Mouse (Mus musculus) liver, embryonic 11.5 days (tissue): ENCODE results near the gene Tbx15. TPM values are rescaled to one million over a fixed set of nuclear protein-coding genes. Genes with fewer than 3 reads are reported as not detected.

ENCODE experiments used
- ATAC-seq: fragments of 200-750 bp; cut with Nextera tagmentation; replicated peaks from 2 replicates; pipeline ENCODE4 v1.8.0; 2017; ENCODE audit warnings: moderate number of reproducible peaks, mild to moderate bottlenecking, moderate TSS enrichment, moderate library complexity; ENCODE audit not compliant: low FRiP score
- DNase-seq: peaks from one replicate; pipeline ENCODE4 v3.0.0-alpha.2; 2017; ENCODE audit warnings: low spot score
- H3K27ac ChIP-seq: fragments of 300-500 bp; sonication (generic); 2 replicates; pipeline ENCODE4 v1.5.1; 2014; ENCODE audit warnings: mild to moderate bottlenecking, low read depth, low read length, control low read depth
- H3K27me3 ChIP-seq: fragments of 300-500 bp; sonication (generic); replicated peaks from 2 replicates; pipeline ENCODE4 v1.6.1; 2014; ENCODE audit warnings: low read length, mixed read lengths; ENCODE audit not compliant: control insufficient read depth, insufficient read depth
- H3K36me3 ChIP-seq: fragments of 300-500 bp; sonication (generic); 2 replicates; pipeline ENCODE4 v1.6.1; 2014; ENCODE audit warnings: mild to moderate bottlenecking, low read length, moderate library complexity, mixed read lengths; ENCODE audit not compliant: control insufficient read depth, insufficient read depth
- H3K4me1 ChIP-seq: fragments of 300-500 bp; sonication (generic); replicated peaks from 2 replicates; pipeline ENCODE4 v1.6.1; 2014; ENCODE audit warnings: low read length, mixed read lengths; ENCODE audit not compliant: control insufficient read depth, insufficient read depth
- H3K4me2 ChIP-seq: fragments of 300-500 bp; sonication (generic); 2 replicates; pipeline ENCODE4 v1.6.1; 2014; ENCODE audit warnings: mild to moderate bottlenecking, control low read depth, moderate library complexity
- H3K4me3 ChIP-seq: fragments of 300-500 bp; sonication (generic); 2 replicates; pipeline ENCODE4 v1.5.1; 2014; ENCODE audit warnings: low read depth, low read length, control low read depth
- H3K9ac ChIP-seq: fragments of 300-500 bp; sonication (generic); 2 replicates; pipeline ENCODE4 v1.6.1; 2014; ENCODE audit warnings: low read depth, low read length, control low read depth
- H3K9me3 ChIP-seq: fragments of 300-500 bp; sonication (generic); 2 replicates; pipeline ENCODE4 v1.6.1; 2016; ENCODE audit warnings: low read length, inconsistent platforms, mixed read lengths; ENCODE audit not compliant: control insufficient read depth
- WGBS: fragments of 180-500 bp; shearing (Covaris S2); extraction: QIAGEN DNeasy Blood & Tissue Kit; methylation state at CpG from one replicate; pipeline ENCODE4 v1.1.7; 2014; 5-methylcytosine and 5-hydroxymethylcytosine counted together
- polyA plus RNA-seq: library from polyadenylated mRNA; unstranded; fragments of >200 nt; fragmentation: Nextera tagmentation; extraction: Ambion mirVana; gene quantifications from 2 replicates; pipeline ENCODE4 v1.2.1, GENCODE M21; 2014

The Tbx15 gene
- polyA plus RNA-seq, 1 experiment from 2014 or later = 0.45 TPM

- Histone ChIP-seq H3K36me3 (no peaks in the 10 kb centered on the region), H3K4me3 (no peak overlapping the region), H3K9me3 (no peaks in the 10 kb centered on the region), H3K27ac (no peak overlapping the region), H3K4me2 (no peak overlapping the region), H3K27me3 (peaks cover 94% of the 10 kb centered on the region), H3K4me1 (no peaks in the 10 kb centered on the region), H3K9ac (no peak overlapping the region)
- ATAC-seq (no peak), DNase-seq (no peak)
- WGBS = 5% methylated on average over 4 of the region's 4 CpGs
These were observed 7.4 kb downstream of the Tbx15 start for GRCm38 (mm10) chr3:99247586-99247985.

DNA sequence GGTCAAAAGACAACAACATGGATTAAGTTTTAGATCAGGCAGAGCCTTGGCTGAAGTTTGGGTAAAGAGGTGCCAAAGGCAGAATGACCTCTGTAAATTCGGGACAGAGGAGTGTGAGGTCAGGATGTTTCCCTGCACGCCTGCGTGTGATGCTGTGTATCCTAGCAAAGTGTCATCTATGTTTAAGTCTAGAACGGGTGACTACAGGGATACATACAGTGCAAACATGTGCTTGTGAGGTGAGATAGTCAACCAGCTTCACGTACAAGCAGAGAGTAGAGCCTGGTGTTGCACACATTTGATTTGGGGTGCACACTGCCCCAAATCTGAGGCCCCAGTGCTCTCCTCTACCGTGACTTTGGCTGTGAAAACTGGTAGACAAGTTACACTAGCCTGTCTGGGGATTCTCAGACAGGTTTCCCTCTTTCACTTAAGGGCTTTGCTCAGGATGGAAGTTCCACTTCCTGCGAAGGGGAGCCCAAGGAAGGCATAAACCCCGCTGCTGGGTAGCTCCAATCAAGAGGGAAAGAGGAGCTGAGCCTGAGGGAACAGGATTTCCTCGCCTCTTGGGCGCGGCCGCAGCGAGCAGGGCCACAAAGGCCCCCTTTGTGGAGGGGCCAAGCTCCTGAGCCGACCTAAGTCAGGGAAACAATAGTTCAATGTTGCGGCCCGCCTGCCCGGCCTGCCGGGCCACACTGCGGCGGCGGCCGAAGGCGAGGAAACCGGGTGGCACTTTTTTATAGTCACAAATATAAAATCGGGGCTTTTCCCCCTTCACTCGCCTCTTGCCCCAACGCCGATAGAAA, 8.0 kb downstream of the Tbx15 start:
- DNase-seq = peak; percentile 32
- no peak overlapping the region for H3K4me3 ChIP-seq
- H3K4me2 ChIP-seq = no peak overlapping the region
- ATAC-seq = no peak
- no peaks in the 10 kb centered on the region for H3K36me3 ChIP-seq
- H3K9me3 ChIP-seq = no peaks in the 10 kb centered on the region
- H3K4me1 ChIP-seq = no peaks in the 10 kb centered on the region
- peaks cover 94% of the 10 kb centered on the region for H3K27me3 ChIP-seq
- 3% methylated on average over 28 of the region's 28 CpGs for WGBS
- no peak overlapping the region for H3K27ac ChIP-seq
- H3K9ac ChIP-seq = no peak overlapping the region

- no peak overlapping the region for H3K4me3 ChIP-seq
- DNase-seq = peak; percentile 37
These were observed 8.8 kb downstream of the Tbx15 start for GRCm38 (mm10) chr3:99248831-99249550.

GRCm38 (mm10) chr3:99249551-99249870, 9.3 kb downstream of the Tbx15 start:
- WGBS = 4% methylated on average over 11 of the region's 11 CpGs
- Histone ChIP-seq H3K4me3 (no peak overlapping the region), H3K4me2 (no peak overlapping the region), H3K4me1 (peaks cover 3% of the 10 kb centered on the region), H3K27me3 (peaks cover 94% of the 10 kb centered on the region), H3K9me3 (no peaks in the 10 kb centered on the region), H3K27ac (no peak overlapping the region), H3K9ac (no peak overlapping the region), H3K36me3 (no peaks in the 10 kb centered on the region)
- ATAC-seq = no peak
- peak; percentile 31 for DNase-seq

More at GRCm38 (mm10) chr3:99248831-99249550, 8.8 kb downstream of the Tbx15 start:
- no peaks in the 10 kb centered on the region for H3K9me3 ChIP-seq
- H3K27me3 ChIP-seq = peaks cover 94% of the 10 kb centered on the region
- no peak for ATAC-seq
- no peak overlapping the region for H3K4me2 ChIP-seq
- H3K4me1 ChIP-seq = peaks cover 3% of the 10 kb centered on the region
- no peak overlapping the region for H3K27ac ChIP-seq
- no peak overlapping the region for H3K9ac ChIP-seq
- no peaks in the 10 kb centered on the region for H3K36me3 ChIP-seq
- 2% methylated on average over 25 of the region's 25 CpGs for WGBS

GRCm38 (mm10) chr3:99249906-99250305, 9.7 kb downstream of the Tbx15 start:
- Histone ChIP-seq H3K9me3 (no peaks in the 10 kb centered on the region), H3K4me3 (no peak overlapping the region), H3K9ac (no peak overlapping the region), H3K4me1 (peaks cover 3% of the 10 kb centered on the region), H3K27me3 (peaks cover 94% of the 10 kb centered on the region), H3K27ac (no peak overlapping the region), H3K4me2 (no peak overlapping the region), H3K36me3 (no peaks in the 10 kb centered on the region)
- DNase-seq (peak; percentile 36), ATAC-seq (no peak)
- under 1% methylated on average over 6 of the region's 6 CpGs for WGBS

DNA sequence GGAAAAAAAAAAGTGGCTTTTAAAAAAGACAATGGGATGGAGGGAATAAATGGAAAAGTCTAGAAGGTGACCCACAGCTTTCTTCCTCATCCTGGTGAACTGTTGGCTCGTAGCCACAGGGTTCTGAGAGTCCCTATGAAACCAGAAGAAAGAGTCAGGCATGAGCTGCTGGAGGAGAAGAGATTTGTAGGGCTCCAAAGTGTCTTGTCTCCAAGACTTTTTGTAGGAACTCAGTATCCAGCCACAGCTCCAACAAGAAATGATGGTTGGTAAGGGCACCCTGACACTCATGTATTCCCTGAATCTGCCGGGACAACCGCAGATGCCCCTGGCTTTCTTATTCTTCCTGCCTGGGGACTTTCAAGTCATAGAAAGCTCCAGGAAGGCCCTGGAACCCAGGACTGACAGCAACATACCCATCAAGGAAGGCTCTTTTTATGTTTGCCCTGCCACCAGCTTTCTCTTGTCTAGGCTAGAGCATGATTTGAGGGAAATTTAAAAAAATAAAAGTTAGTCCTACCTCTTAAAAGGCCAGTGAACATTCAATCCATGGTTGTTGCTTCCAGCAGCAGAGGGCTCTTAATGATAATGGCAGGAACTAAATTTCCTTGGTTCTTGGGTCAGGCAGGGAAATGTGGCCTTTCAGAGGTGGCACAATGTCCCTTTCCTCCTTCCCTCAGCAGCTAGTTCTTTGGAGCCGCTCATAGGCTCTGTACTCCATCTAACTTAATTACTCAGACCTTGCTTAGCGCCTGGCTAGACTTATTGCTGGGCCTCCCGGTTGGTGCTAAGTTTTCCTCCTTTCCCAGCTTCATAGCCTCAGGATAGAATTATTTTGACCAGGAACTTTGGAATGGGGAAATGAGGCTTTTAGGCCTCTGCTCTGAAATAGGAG, 11.3 kb downstream of the Tbx15 start:
- peaks cover 3% of the 10 kb centered on the region for H3K4me1 ChIP-seq
- no peaks in the 10 kb centered on the region for H3K36me3 ChIP-seq
- WGBS = 20% methylated on average over 6 of the region's 6 CpGs
- DNase-seq (peak; percentile 32), ATAC-seq (no peak)
- no peaks in the 10 kb centered on the region for H3K9me3 ChIP-seq
- H3K27ac ChIP-seq = no peak overlapping the region
- no peak overlapping the region for H3K4me3 ChIP-seq
- H3K9ac ChIP-seq = no peak overlapping the region
- peaks cover 96% of the 10 kb centered on the region for H3K27me3 ChIP-seq
- H3K4me2 ChIP-seq = no peak overlapping the region

- H3K4me1 ChIP-seq = peaks cover 3% of the 10 kb centered on the region
- no peak overlapping the region for H3K27ac ChIP-seq
- WGBS = 5% methylated on average over 16 of the region's 16 CpGs
- H3K9me3 ChIP-seq = no peaks in the 10 kb centered on the region
- ATAC-seq = no peak
- H3K27me3 ChIP-seq = peaks cover 100% of the 10 kb centered on the region
- H3K4me2 ChIP-seq = no peak overlapping the region
- H3K9ac ChIP-seq = no peak overlapping the region
- no peak overlapping the region for H3K4me3 ChIP-seq
- H3K36me3 ChIP-seq = no peaks in the 10 kb centered on the region
- peak; percentile 32 for DNase-seq
These were observed 12.4 kb downstream of the Tbx15 start for GRCm38 (mm10) chr3:99252461-99253091.

DNA sequence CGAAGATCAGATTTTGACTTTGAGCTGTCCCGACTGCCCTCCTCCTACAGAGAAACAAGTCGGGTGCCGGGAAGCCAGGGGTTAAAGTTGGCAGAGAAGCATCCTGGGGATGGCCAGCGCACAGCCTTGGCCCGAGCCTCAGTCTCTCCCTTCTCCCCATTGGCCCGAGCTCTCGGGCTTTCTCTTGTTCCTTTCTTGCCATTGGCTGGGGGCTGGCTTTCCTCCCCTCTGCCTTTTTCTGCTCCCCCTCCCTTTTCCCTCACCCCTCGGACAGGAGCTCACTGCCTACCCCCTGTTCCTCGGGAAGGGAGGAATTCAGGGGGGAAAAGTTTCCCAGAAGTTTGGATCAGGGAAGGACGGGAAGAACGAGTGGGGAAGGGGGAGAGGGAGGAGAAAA, 12.9 kb downstream of the Tbx15 start:
- Histone ChIP-seq H3K9ac (no peak overlapping the region), H3K27me3 (peaks cover 100% of the 10 kb centered on the region), H3K4me3 (peak overlapping the region; percentile 38), H3K4me2 (peak overlapping the region; percentile 67), H3K36me3 (no peaks in the 10 kb centered on the region), H3K9me3 (no peaks in the 10 kb centered on the region), H3K27ac (no peak overlapping the region), H3K4me1 (peaks cover 3% of the 10 kb centered on the region)
- 0 out of 2 replicates have a peak, but pooled peaks have one; percentile 9 for ATAC-seq
- under 1% methylated on average over 12 of the region's 12 CpGs for WGBS
- no peak for DNase-seq
